Mouse (Mus musculus): ENCODE data around the gene Pold2.

DNA sequence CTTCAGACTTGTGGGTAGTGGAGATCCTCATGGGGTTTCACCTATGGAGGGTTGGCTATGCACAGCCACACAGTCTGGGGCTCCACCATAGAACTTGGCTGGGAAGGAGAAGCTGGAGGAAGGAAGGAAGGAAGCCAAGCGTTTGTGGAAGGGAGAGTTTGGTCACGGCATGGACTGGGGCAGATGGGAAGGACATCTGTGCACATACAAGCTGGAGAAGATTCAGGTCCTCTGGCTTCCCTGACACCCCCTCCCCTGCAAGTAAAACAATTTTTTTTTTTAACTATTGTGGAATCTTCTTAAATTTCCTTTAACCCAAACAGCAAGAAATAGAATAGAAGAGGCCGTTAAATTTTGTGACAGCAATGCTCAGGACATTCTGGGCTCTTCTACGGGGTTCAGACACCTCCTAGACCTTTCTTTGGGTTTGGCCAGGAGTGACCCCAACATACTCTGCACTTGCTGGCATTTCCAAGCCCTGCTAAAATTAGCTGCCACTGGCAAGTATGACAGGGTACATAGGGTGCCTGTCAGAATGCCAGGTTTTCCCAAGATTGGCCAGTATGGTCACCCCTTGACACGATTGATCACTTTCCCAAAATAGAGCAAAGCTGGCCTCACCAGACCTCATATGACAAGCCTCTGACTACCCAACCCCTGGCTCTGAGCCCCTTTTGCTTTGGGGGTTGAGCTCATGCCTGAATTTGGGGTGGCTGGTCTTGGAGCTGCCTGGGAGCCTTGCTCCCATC, 37.5 kb upstream of the Pold2 start:
- no peak for TF ChIP-seq CTCF (IDR thresholded peaks at IDR 0.05; ENCODE audit: low read depth, low read length)
- TF ChIP-seq POLR2A (IDR thresholded peaks at IDR 0.05; ENCODE audit: borderline replicate concordance, low read depth, low read length), result no peak

Data from bone marrow macrophage, adult 2 months (primary cell).